In the genomic region with DNA sequence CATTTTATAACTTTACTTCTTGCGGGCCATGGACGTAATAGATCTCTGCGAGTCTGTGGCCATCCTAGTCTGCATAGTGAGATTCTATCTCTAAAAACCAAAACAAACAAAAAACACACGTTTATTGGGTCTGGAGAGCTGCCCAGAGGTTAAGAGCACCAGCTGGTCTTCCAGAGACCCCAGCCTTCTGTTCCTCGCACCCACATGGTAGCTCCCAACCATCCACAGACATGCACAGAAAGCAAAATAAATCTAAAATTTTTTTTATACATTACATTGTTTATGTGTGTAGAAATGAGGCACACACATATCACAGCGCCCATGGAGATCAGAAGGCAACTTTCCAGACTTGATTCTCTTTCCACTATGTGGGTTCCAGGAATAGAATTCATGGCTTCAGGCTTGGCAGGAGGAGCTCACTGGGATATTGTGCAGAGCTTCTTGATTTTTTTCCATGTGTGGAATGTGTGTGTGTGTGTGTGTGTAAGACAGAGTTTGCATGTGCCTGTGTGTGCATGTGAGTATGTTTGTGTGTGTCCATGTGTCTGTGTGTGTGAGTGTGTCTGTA, we compare ENCODE assay signal across 7 mouse cellular contexts. TPM values are rescaled to one million over a fixed set of nuclear protein-coding genes. Genes with fewer than 3 reads are reported as not detected.
A peak's percentile ranks its signal among the peaks of the same experiment; 100 is the strongest.
DNase-seq lines count a peak whose midpoint lies in the region; ATAC-seq and TF ChIP-seq lines count a peak whose summit lies in the region.

No protein-coding gene starts in this region.

- H3K27ac ChIP-seq in lung, embryonic 14.5 days (ENCODE audit: low read depth) = no peak overlapping the region
- H3K27ac ChIP-seq in forebrain, embryonic 13.5 days = peak overlapping the region; percentile 88
- H3K27ac ChIP-seq in limb, embryonic 14.5 days (replicated peaks; ENCODE audit: low read depth, low read length) = no peak overlapping the region
- no peak overlapping the region for H3K27ac ChIP-seq in stomach, embryonic 15.5 days

- H3K27me3 ChIP-seq in lung, embryonic 14.5 days (ENCODE audit: insufficient read depth, low read length) = 0 out of 2 replicates have a peak, but pooled peaks cover 16% of the 10 kb centered on the region
- H3K27me3 ChIP-seq in forebrain, embryonic 13.5 days = peaks cover 44% of the 10 kb centered on the region
- peaks cover 42% of the 10 kb centered on the region for H3K27me3 ChIP-seq in limb, embryonic 14.5 days (ENCODE audit: control insufficient read depth, insufficient read depth, low read length)
- peaks cover 14% of the 10 kb centered on the region; the same call in 1 of the 2 replicates for H3K27me3 ChIP-seq in stomach, embryonic 15.5 days (replicated peaks)

- TF ChIP-seq POLR2A in limb, embryonic 14.5 days (IDR thresholded peaks at IDR 0.05; ENCODE audit: borderline replicate concordance, extremely low read depth, insufficient read depth, insufficient read length) = no peak

- no peaks in the 10 kb centered on the region for H3K9me3 ChIP-seq in lung, embryonic 14.5 days (ENCODE audit: low read depth, low read length)
- no peaks in the 10 kb centered on the region for H3K9me3 ChIP-seq in forebrain, embryonic 13.5 days (replicated peaks)
- H3K9me3 ChIP-seq in limb, embryonic 14.5 days (ENCODE audit: control insufficient read depth, low read length) = no peaks in the 10 kb centered on the region
- no peaks in the 10 kb centered on the region for H3K9me3 ChIP-seq in stomach, embryonic 15.5 days

- H3K4me3 ChIP-seq in lung, embryonic 14.5 days (ENCODE audit: low read depth, low read length) = no peak overlapping the region
- H3K4me3 ChIP-seq in forebrain, embryonic 13.5 days = peak overlapping the region; percentile 85
- peak overlapping the region; percentile 35; the same call in 1 of the 2 replicates for H3K4me3 ChIP-seq in limb, embryonic 14.5 days (replicated peaks; ENCODE audit: low read length)
- peak overlapping the region; percentile 46; the same call in 1 of the 2 replicates for H3K4me3 ChIP-seq in stomach, embryonic 15.5 days (replicated peaks)

- peak overlapping the region; percentile 91 for H3K4me2 ChIP-seq in lung, embryonic 14.5 days
- peak overlapping the region; percentile 97 for H3K4me2 ChIP-seq in forebrain, embryonic 13.5 days
- H3K4me2 ChIP-seq in limb, embryonic 14.5 days (replicated peaks; ENCODE audit: low read depth, low read length, severe bottlenecking) = peak overlapping the region; percentile 82
- H3K4me2 ChIP-seq in stomach, embryonic 15.5 days = peak overlapping the region; percentile 92

- no peak for TF ChIP-seq CTCF in lung, embryonic 14.5 days (IDR thresholded peaks at IDR 0.05; ENCODE audit: low read depth)

- no peak for ATAC-seq in lung, embryonic 14.5 days (ENCODE audit: insufficient read depth)
- no peak for ATAC-seq in forebrain, embryonic 13.5 days
- ATAC-seq in limb, embryonic 14.5 days (ENCODE audit: low FRiP score, low read depth) = no peak
- ATAC-seq in stomach, embryonic 15.5 days (ENCODE audit: insufficient read depth, low FRiP score, low read depth) = no peak
- ATAC-seq in granulocyte monocyte progenitor cell, adult 5-6 weeks (replicated peaks; ENCODE audit: poor library complexity, severe bottlenecking) = no peak
- ATAC-seq in frontal cortex, adult (ENCODE audit: low TSS enrichment) = no peak

- WGBS in lung, embryonic 14.5 days = 60% methylated on average over 6 of the region's 6 CpGs
- 64% methylated on average over 6 of the region's 6 CpGs for WGBS in forebrain, embryonic 13.5 days
- 44% methylated on average over 6 of the region's 6 CpGs for WGBS in limb, embryonic 14.5 days
- WGBS in stomach, embryonic 15.5 days = 60% methylated on average over 6 of the region's 6 CpGs

- no peaks in the 10 kb centered on the region for H3K36me3 ChIP-seq in lung, embryonic 14.5 days (ENCODE audit: insufficient read depth)
- no peaks in the 10 kb centered on the region for H3K36me3 ChIP-seq in forebrain, embryonic 13.5 days (ENCODE audit: poor library complexity, severe bottlenecking)
- H3K36me3 ChIP-seq in limb, embryonic 14.5 days (ENCODE audit: control insufficient read depth, insufficient read depth, low read length) = no peaks in the 10 kb centered on the region
- no peaks in the 10 kb centered on the region for H3K36me3 ChIP-seq in stomach, embryonic 15.5 days

- no peak for DNase-seq in lung, embryonic 14.5 days
- no peak for DNase-seq in lung, postnatal 14 days
- DNase-seq in limb, embryonic 14.5 days (ENCODE audit: low spot score) = no peak

- H3K4me1 ChIP-seq in lung, embryonic 14.5 days (ENCODE audit: insufficient read depth) = peaks cover 3% of the 10 kb centered on the region; the same call in 1 of the 2 replicates
- H3K4me1 ChIP-seq in forebrain, embryonic 13.5 days = peaks cover 47% of the 10 kb centered on the region
- peaks cover 20% of the 10 kb centered on the region for H3K4me1 ChIP-seq in limb, embryonic 14.5 days (ENCODE audit: control insufficient read depth, insufficient read depth, low read length)
- peaks cover 26% of the 10 kb centered on the region for H3K4me1 ChIP-seq in stomach, embryonic 15.5 days

- no peak overlapping the region for H3K9ac ChIP-seq in lung, embryonic 14.5 days
- H3K9ac ChIP-seq in forebrain, embryonic 13.5 days = peak overlapping the region; percentile 77
- H3K9ac ChIP-seq in limb, embryonic 14.5 days (ENCODE audit: low read depth, low read length, severe bottlenecking) = no peak overlapping the region
- H3K9ac ChIP-seq in stomach, embryonic 15.5 days = no peak overlapping the region

RNA-seq across cellular contexts. Expression of a gene that starts 0.7 kb away (rescaled TPM):
- polyA plus RNA-seq in lung, embryonic 14.5 days (2014; fragmentation: Nextera tagmentation; extraction: Ambion mirVana) = 0.46 and 0.64 TPM in 2 replicates
- 13.0 and 15.8 TPM in 2 replicates for polyA plus RNA-seq in forebrain, embryonic 13.5 days (2015; fragmentation: Nextera tagmentation; extraction: Ambion mirVana)
- polyA plus RNA-seq in limb, embryonic 14.5 days (2012; rRNA removed) = 0.28 and 0.39 TPM in 2 replicates
- 0.91 and 0.97 TPM in 2 replicates for polyA plus RNA-seq in limb, embryonic 14.5 days (2014; fragmentation: Nextera tagmentation; extraction: Ambion mirVana)
- polyA plus RNA-seq in stomach, embryonic 15.5 days (2015; fragmentation: Nextera tagmentation; extraction: Ambion mirVana) = 1.1 TPM in 2 replicates
- total RNA-seq in granulocyte monocyte progenitor cell, adult 5-6 weeks (2014; fragmentation: Nextera tagmentation) = 0.60 TPM in 1 of 2 replicates, not detected in the other
- total RNA-seq in granulocyte monocyte progenitor cell, adult 5-6 weeks (2017) = 0.04 and 1.8 TPM in 2 replicates

RNA-seq across cellular contexts. Expression of a gene that starts 3.8 kb away (rescaled TPM):
- 7.2 and 7.8 TPM in 2 replicates for polyA plus RNA-seq in lung, embryonic 14.5 days (2014; fragmentation: Nextera tagmentation; extraction: Ambion mirVana)
- 1.6 and 1.7 TPM in 2 replicates for polyA plus RNA-seq in forebrain, embryonic 13.5 days (2015; fragmentation: Nextera tagmentation; extraction: Ambion mirVana)
- 8.0 and 11.1 TPM in 2 replicates for polyA plus RNA-seq in limb, embryonic 14.5 days (2012; rRNA removed)
- 5.2 and 5.3 TPM in 2 replicates for polyA plus RNA-seq in limb, embryonic 14.5 days (2014; fragmentation: Nextera tagmentation; extraction: Ambion mirVana)
- polyA plus RNA-seq in stomach, embryonic 15.5 days (2015; fragmentation: Nextera tagmentation; extraction: Ambion mirVana) = 9.1 and 9.6 TPM in 2 replicates
- total RNA-seq in granulocyte monocyte progenitor cell, adult 5-6 weeks (2014; fragmentation: Nextera tagmentation) = 10.9 and 17.5 TPM in 2 replicates
- 7.2 and 8.1 TPM in 2 replicates for total RNA-seq in granulocyte monocyte progenitor cell, adult 5-6 weeks (2017)

RNA-seq across cellular contexts. Expression of a gene that starts 16.8 kb away (rescaled TPM):
- polyA plus RNA-seq in lung, embryonic 14.5 days (2014; fragmentation: Nextera tagmentation; extraction: Ambion mirVana) = 0.87 and 1.0 TPM in 2 replicates
- polyA plus RNA-seq in forebrain, embryonic 13.5 days (2015; fragmentation: Nextera tagmentation; extraction: Ambion mirVana) = 0.47 TPM in 1 of 2 replicates, not detected in the other
- 1.8 and 2.5 TPM in 2 replicates for polyA plus RNA-seq in limb, embryonic 14.5 days (2012; rRNA removed)
- polyA plus RNA-seq in limb, embryonic 14.5 days (2014; fragmentation: Nextera tagmentation; extraction: Ambion mirVana) = 1.7 TPM in 1 of 2 replicates, not detected in the other
- 1.4 and 2.0 TPM in 2 replicates for polyA plus RNA-seq in stomach, embryonic 15.5 days (2015; fragmentation: Nextera tagmentation; extraction: Ambion mirVana)
- total RNA-seq in granulocyte monocyte progenitor cell, adult 5-6 weeks (2014; fragmentation: Nextera tagmentation) = 14.1 and 16.3 TPM in 2 replicates
- total RNA-seq in granulocyte monocyte progenitor cell, adult 5-6 weeks (2017) = 1.2 and 4.4 TPM in 2 replicates

RNA-seq across cellular contexts. Expression of a gene that starts 29.3 kb away (rescaled TPM):
- polyA plus RNA-seq in lung, embryonic 14.5 days (2014; fragmentation: Nextera tagmentation; extraction: Ambion mirVana) = 2.1 and 2.3 TPM in 2 replicates
- 0.33 and 0.44 TPM in 2 replicates for polyA plus RNA-seq in forebrain, embryonic 13.5 days (2015; fragmentation: Nextera tagmentation; extraction: Ambion mirVana)
- 1.1 and 1.5 TPM in 2 replicates for polyA plus RNA-seq in limb, embryonic 14.5 days (2012; rRNA removed)
- 0.67 and 0.77 TPM in 2 replicates for polyA plus RNA-seq in limb, embryonic 14.5 days (2014; fragmentation: Nextera tagmentation; extraction: Ambion mirVana)
- polyA plus RNA-seq in stomach, embryonic 15.5 days (2015; fragmentation: Nextera tagmentation; extraction: Ambion mirVana) = 10.4 and 12.2 TPM in 2 replicates
- 1.4 TPM in 1 of 2 replicates, not detected in the other for total RNA-seq in granulocyte monocyte progenitor cell, adult 5-6 weeks (2014; fragmentation: Nextera tagmentation)
- 0.39 TPM in 1 of 2 replicates, not detected in the other for total RNA-seq in granulocyte monocyte progenitor cell, adult 5-6 weeks (2017)

RNA-seq across cellular contexts. Expression of a gene that starts 53.3 kb away (rescaled TPM):
- 3.9 and 4.5 TPM in 2 replicates for polyA plus RNA-seq in lung, embryonic 14.5 days (2014; fragmentation: Nextera tagmentation; extraction: Ambion mirVana)
- 39.6 and 47.2 TPM in 2 replicates for polyA plus RNA-seq in forebrain, embryonic 13.5 days (2015; fragmentation: Nextera tagmentation; extraction: Ambion mirVana)
- polyA plus RNA-seq in limb, embryonic 14.5 days (2012; rRNA removed) = 10.4 and 11.0 TPM in 2 replicates
- polyA plus RNA-seq in limb, embryonic 14.5 days (2014; fragmentation: Nextera tagmentation; extraction: Ambion mirVana) = 3.3 and 3.6 TPM in 2 replicates
- polyA plus RNA-seq in stomach, embryonic 15.5 days (2015; fragmentation: Nextera tagmentation; extraction: Ambion mirVana) = 7.6 and 8.3 TPM in 2 replicates
- total RNA-seq in granulocyte monocyte progenitor cell, adult 5-6 weeks (2014; fragmentation: Nextera tagmentation) = 62.4 and 98.0 TPM in 2 replicates
- 39.8 and 76.7 TPM in 2 replicates for total RNA-seq in granulocyte monocyte progenitor cell, adult 5-6 weeks (2017)
